Mouse (Mus musculus) Patski (cell line): ENCODE results near the gene Hist1h2bf. TPM values are rescaled to one million over a fixed set of nuclear protein-coding genes. Genes with fewer than 3 reads are reported as not detected.

Experiments used
- ATAC-seq: fragments of 100-300 bp; one replicate; pipeline ENCODE4 v1.8.0; 2021
- CTCF ChIA-PET: fragments of 350-600 bp; sonication (Branson Sonifier 250); formaldehyde crosslinking; loops from one replicate; lab custom pipeline; 2022; ENCODE audit warnings: inconsistent platforms; lab: Charles Lee
- POLR2A ChIA-PET: fragments of 350-600 bp; sonication (Branson Sonifier 250); formaldehyde crosslinking; loops from one replicate; lab custom pipeline; 2022; ENCODE audit warnings: antibody characterized with exemption, inconsistent platforms; lab: Charles Lee
- DNase-seq: peaks from one replicate; pipeline ENCODE4 v3.0.0-alpha.2; 2011; ENCODE audit warnings: low read depth, low spot score
- H3K27me3 ChIP-seq: fragments of 371-371 bp; one replicate; pipeline ENCODE4 v1.5.1; 2021
- CTCF ChIP-seq: fragments of 100-300 bp; IDR thresholded peaks from one replicate; pipeline ENCODE4 v1.5.1; 2021
- in situ Hi-C: fragments of 300-500 bp; cut with MboI; formaldehyde crosslinking; loops from 3 replicates; pipeline ENCODE4 v1.11.1; 2018; ENCODE audit warnings: low pct_unique_long_range_greater_than_20kb, mixed read lengths
- polyA plus RNA-seq: library from polyadenylated mRNA; unstranded; gene quantifications from one replicate; pipeline ENCODE4 v1.2.3, GENCODE M21; 2021

The Hist1h2bf gene
- polyA plus RNA-seq, 1 experiment from 2014 or later: 2.0 TPM

GRCm38 (mm10) chr13:23530181-23530900, 43.7 kb downstream of the Hist1h2bf start:
- ATAC-seq (peak; percentile 1), DNase-seq (no peak)
- ChIA-PET POLR2A (interaction anchor here (1.2 kb wide), 1 partner anchor 26 kb away, joined by 3 read pairs; no protein-coding TSS in a partner anchor), CTCF (interaction anchor here (0.7 to 1.4 kb wide), 4 partner anchors 80 to 1486 kb away, joined by 3 to 5 read pairs (median 4); no protein-coding TSS in a partner anchor)
- no peaks in the 10 kb centered on the region for H3K27me3 ChIP-seq
- no peak for TF ChIP-seq CTCF
- in situ Hi-C loops: loop anchor here (5.0 to 10.0 kb wide), 3 partner anchors 67 to 1816 kb away; partner anchors contain the start of genes Hist1h2ag, Hist1h2ai, Hist1h2bj and Hist1h2bl

- ATAC-seq (no peak), DNase-seq (no peak)
- TF ChIP-seq CTCF: no peak
- CTCF ChIA-PET: interaction anchor here (0.7 to 1.4 kb wide), 5 partner anchors 80 to 1485 kb away, joined by 3 to 5 read pairs (median 3); no protein-coding TSS in a partner anchor
- no peaks in the 10 kb centered on the region for H3K27me3 ChIP-seq
- POLR2A ChIA-PET: interaction anchor here (0.6 to 1.2 kb wide), 2 partner anchors 27 to 1819 kb away, joined by 3 to 4 read pairs; no protein-coding TSS in a partner anchor
- in situ Hi-C loops: loop anchor here (5.0 to 10.0 kb wide), 3 partner anchors 68 to 1815 kb away; partner anchors contain the start of genes Hist1h2ag, Hist1h2ai, Hist1h2bj and Hist1h2bl
Measured at GRCm38 (mm10) chr13:23529480-23530165, 44.4 kb downstream of the Hist1h2bf start.

- CTCF ChIA-PET: interaction anchor here (1.2 to 2.4 kb wide), 5 partner anchors 76 to 1485 kb away, joined by 3 to 8 read pairs (median 4); no protein-coding TSS in a partner anchor
- no peak for ATAC-seq
- no peaks in the 10 kb centered on the region for H3K27me3 ChIP-seq
- DNase-seq: no peak
- POLR2A ChIA-PET: interaction anchor here (0.6 to 1.2 kb wide), 2 partner anchors 28 to 1818 kb away, joined by 3 to 4 read pairs; no protein-coding TSS in a partner anchor
- TF ChIP-seq CTCF: no peak
- in situ Hi-C loops: no loop called here
Measured at GRCm38 (mm10) chr13:23529005-23529404, 45.0 kb downstream of the Hist1h2bf start.

DNA sequence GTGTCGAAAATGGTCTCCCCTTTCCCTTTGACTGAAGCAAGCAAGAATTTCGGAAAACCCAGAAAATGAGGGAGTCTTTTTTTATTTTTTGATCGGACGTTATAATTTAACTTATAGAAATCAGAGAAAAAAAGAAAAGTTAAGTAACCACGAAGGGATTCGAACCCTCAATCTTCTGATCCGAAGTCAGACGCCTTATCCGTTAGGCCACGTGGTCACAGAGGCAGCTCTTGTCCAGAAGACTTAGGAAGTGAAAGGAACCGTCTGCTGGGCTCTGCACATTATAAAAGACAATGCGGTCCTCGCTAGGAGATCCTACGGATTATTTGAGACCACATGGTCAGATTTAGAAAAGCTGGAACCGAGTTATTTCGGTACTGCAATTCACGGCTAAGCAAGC, 47.7 kb downstream of the Hist1h2bf start:
- no peaks in the 10 kb centered on the region for H3K27me3 ChIP-seq
- ChIA-PET CTCF (interaction anchor here (0.7 to 2.8 kb wide), 6 partner anchors 9 to 101 kb away, joined by 3 to 20 read pairs (median 3); no protein-coding TSS in a partner anchor), POLR2A (interaction anchor here (1.7 kb wide), 1 partner anchor 94 kb away, joined by 5 read pairs; no protein-coding TSS in a partner anchor)
- DNase-seq: no peak
- peak; percentile 27 for ATAC-seq
- in situ Hi-C loops: no loop called here
- TF ChIP-seq CTCF: no peak

- no peaks in the 10 kb centered on the region for H3K27me3 ChIP-seq
- CTCF ChIA-PET: interaction anchor here (0.7 to 2.8 kb wide), 7 partner anchors 8 to 101 kb away, joined by 3 to 20 read pairs (median 3); no protein-coding TSS in a partner anchor
- DNase-seq (no peak), ATAC-seq (no peak)
- POLR2A ChIA-PET: interaction anchor here (1.7 kb wide), 1 partner anchor 93 kb away, joined by 5 read pairs; no protein-coding TSS in a partner anchor
- in situ Hi-C loops: no loop called here
- no peak for TF ChIP-seq CTCF
Measured at GRCm38 (mm10) chr13:23525901-23526300, 48.1 kb downstream of the Hist1h2bf start.

GRCm38 (mm10) chr13:23524654-23525053, 49.3 kb downstream of the Hist1h2bf start:
- TF ChIP-seq CTCF: peak; percentile 95
- ATAC-seq (peak; percentile 46), DNase-seq (no peak)
- CTCF ChIA-PET: interaction anchor here (0.7 to 2.8 kb wide), 10 partner anchors 23 to 99 kb away, joined by 3 to 21 read pairs (median 5); no protein-coding TSS in a partner anchor
- in situ Hi-C loops: loop anchor here (5.0 kb wide), 1 partner anchor 92 kb away; no protein-coding TSS in a partner anchor
- H3K27me3 ChIP-seq: no peaks in the 10 kb centered on the region
- POLR2A ChIA-PET: interaction anchor here (0.5 kb wide), 1 partner anchor 91 kb away, joined by 3 read pairs; no protein-coding TSS in a partner anchor

DNA sequence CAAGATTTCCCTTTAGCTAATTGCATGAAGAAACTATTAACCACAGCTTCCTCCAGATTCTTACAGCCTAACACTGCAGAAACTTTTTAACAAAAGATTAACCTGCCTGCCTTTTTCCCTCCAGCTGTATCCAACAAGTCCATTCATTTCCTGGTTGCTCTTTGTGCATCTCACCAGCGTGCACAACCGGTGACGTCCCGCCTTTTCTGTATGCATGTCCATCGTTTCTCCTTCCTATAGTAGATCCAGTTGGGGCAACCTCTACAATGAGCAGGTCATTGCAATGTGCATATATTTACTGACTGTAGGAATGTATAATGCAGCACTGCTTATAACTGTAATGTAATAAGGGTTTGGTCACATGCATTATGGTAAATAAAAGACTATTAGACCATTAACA, 50.0 kb downstream of the Hist1h2bf start:
- in situ Hi-C loops: loop anchor here (5.0 kb wide), 1 partner anchor 92 kb away; no protein-coding TSS in a partner anchor
- CTCF ChIA-PET: interaction anchor here (0.8 kb wide), 1 partner anchor 91 kb away, joined by 4 read pairs; no protein-coding TSS in a partner anchor
- DNase-seq: no peak

More for the DNA sequence above, 50.0 kb downstream of the Hist1h2bf start:
- POLR2A ChIA-PET: no interaction called here
- ATAC-seq: no peak
- no peak for TF ChIP-seq CTCF
- H3K27me3 ChIP-seq: no peaks in the 10 kb centered on the region

Other genes starting within 250 kb of the Hist1h2bf start
- 19.9 TPM for gene Zfp322a, start 205.0 kb downstream of the Hist1h2bf start, polyA plus RNA-seq
- gene Abt1, start 150.3 kb downstream of the Hist1h2bf start, polyA plus RNA-seq: 8.3 TPM
- 0.06 TPM for gene Btn1a1, start 108.3 kb downstream of the Hist1h2bf start, polyA plus RNA-seq
- gene Btn2a2, start 85.3 kb downstream of the Hist1h2bf start, polyA plus RNA-seq: 0.23 TPM
- 7.0 TPM for gene Hist1h4h, start 43.1 kb downstream of the Hist1h2bf start, polyA plus RNA-seq
- 1.3 TPM for gene Hist1h2af, start 40.3 kb downstream of the Hist1h2bf start, polyA plus RNA-seq
- 1.7 TPM for gene Hist1h3g, start 38.8 kb downstream of the Hist1h2bf start, polyA plus RNA-seq
- 2.1 TPM for gene Hist1h2bh, start 30.8 kb downstream of the Hist1h2bf start, polyA plus RNA-seq
- 0.49 TPM for gene Hist1h3f, start 30.1 kb downstream of the Hist1h2bf start, polyA plus RNA-seq
- gene Hist1h4f, start 22.5 kb downstream of the Hist1h2bf start, polyA plus RNA-seq: not detected
- 2.1 TPM for gene Hist1h1d, start 20.9 kb downstream of the Hist1h2bf start, polyA plus RNA-seq
- gene Hist1h3e, start 11.8 kb downstream of the Hist1h2bf start, polyA plus RNA-seq: 0.56 TPM
- 0.72 TPM for gene Hist1h2ae, start 3.0 kb downstream of the Hist1h2bf start, polyA plus RNA-seq
- 12.9 TPM for gene Hist1h2bg, start 2.8 kb downstream of the Hist1h2bf start, polyA plus RNA-seq
- 1.0 TPM for gene Hist1h2ad, start 185 bp upstream of the Hist1h2bf start, polyA plus RNA-seq
- gene Hist1h3d, start 1.6 kb upstream of the Hist1h2bf start, polyA plus RNA-seq: 1.4 TPM
- gene Hist1h4d, start 7.4 kb upstream of the Hist1h2bf start, polyA plus RNA-seq: 0.36 TPM
- gene Hist1h2be, start 46.9 kb upstream of the Hist1h2bf start, polyA plus RNA-seq: 2.9 TPM
- gene Hist1h1e, start 48.4 kb upstream of the Hist1h2bf start, polyA plus RNA-seq: 1.6 TPM
- 0.92 TPM for gene Hist1h2ac, start 109.8 kb upstream of the Hist1h2bf start, polyA plus RNA-seq
- gene Hist1h2bc, start 110.0 kb upstream of the Hist1h2bf start, polyA plus RNA-seq: 60.2 TPM
- gene Hist1h1t, start 121.6 kb upstream of the Hist1h2bf start, polyA plus RNA-seq: 4.6 TPM
- 0.36 TPM for gene Hist1h4c, start 124.3 kb upstream of the Hist1h2bf start, polyA plus RNA-seq
- 5.8 TPM for gene Hfe, start 136.7 kb upstream of the Hist1h2bf start, polyA plus RNA-seq
- 245 TPM for gene Hist1h1c, start 164.6 kb upstream of the Hist1h2bf start, polyA plus RNA-seq
- 0.73 TPM for gene Hist1h3c, start 171.4 kb upstream of the Hist1h2bf start, polyA plus RNA-seq
- 0.41 TPM for gene Hist1h2bb, start 172.5 kb upstream of the Hist1h2bf start, polyA plus RNA-seq
- gene Hist1h2ab, start 176.9 kb upstream of the Hist1h2bf start, polyA plus RNA-seq: 0.40 TPM
- 0.65 TPM for gene Hist1h3b, start 178.1 kb upstream of the Hist1h2bf start, polyA plus RNA-seq
- gene Hist1h4b, start 182.8 kb upstream of the Hist1h2bf start, polyA plus RNA-seq: 2.0 TPM
- gene Hist1h4a, start 187.0 kb upstream of the Hist1h2bf start, polyA plus RNA-seq: 0.13 TPM
- gene Hist1h3a, start 188.2 kb upstream of the Hist1h2bf start, polyA plus RNA-seq: 0.18 TPM
- gene Hist1h1a, start 189.5 kb upstream of the Hist1h2bf start, polyA plus RNA-seq: 1.2 TPM
- gene Trim38, start 195.7 kb upstream of the Hist1h2bf start, polyA plus RNA-seq: not detected
- gene Slc17a2, start 232.8 kb upstream of the Hist1h2bf start, polyA plus RNA-seq: not detected